Mouse (Mus musculus): ENCODE results near the gene Ushbp1. TPM values are rescaled to one million over a fixed set of nuclear protein-coding genes. Genes with fewer than 3 reads are reported as not detected.
"Not testable (repeated sequence)": the region's sequence is repeated elsewhere in the genome, so short reads cannot be mapped to it uniquely, and the experiment has no call there.

Ushbp1 gene
- 20.6 and 24.4 TPM in 2 replicates for polyA plus RNA-seq (2015; fragmentation: Nextera tagmentation; extraction: Ambion mirVana)

- H3K9ac ChIP-seq (ENCODE audit: low read length) = peak within 1 kb of the TSS; percentile 47
- H3K4me2 ChIP-seq (ENCODE audit: low read depth, low read length) = peak within 1 kb of the TSS; percentile 77
- H3K36me3 ChIP-seq (ENCODE audit: control insufficient read depth, insufficient read depth) = peaks cover 10% of the 10 kb centered on the region
- H3K4me1 ChIP-seq (ENCODE audit: control insufficient read depth, insufficient read depth, low read length) = peaks cover 9% of the 10 kb centered on the region
- H3K4me3 ChIP-seq (ENCODE audit: low read length) = peak within 1 kb of the TSS; percentile 73
- no peaks in the 10 kb centered on the region for H3K27me3 ChIP-seq (ENCODE audit: control insufficient read depth, insufficient read depth, low read length)
- 70% methylated on average over 9 of the region's 9 CpGs for WGBS
- peak within 1 kb of the TSS; percentile 87 for H3K27ac ChIP-seq (ENCODE audit: low read length)
- ATAC-seq (replicated peaks; ENCODE audit: extremely low read depth, insufficient read depth, low FRiP score) = no peak
- H3K9me3 ChIP-seq (replicated peaks; ENCODE audit: control insufficient read depth, low read length) = no peaks in the 10 kb centered on the region
Observed at GRCm38 (mm10) chr8:71395629-71396028, at the start of gene Ushbp1. Ushbp1 (minus strand) TSS chr8:71395802.

- no peak for ATAC-seq (replicated peaks; ENCODE audit: extremely low read depth, insufficient read depth, low FRiP score)
- H3K4me3 ChIP-seq (ENCODE audit: low read length) = no peak overlapping the region
- no peaks in the 10 kb centered on the region for H3K4me1 ChIP-seq (ENCODE audit: control insufficient read depth, insufficient read depth, low read length)
- 66% methylated on average over 7 of the region's 7 CpGs for WGBS
- no peaks in the 10 kb centered on the region for H3K36me3 ChIP-seq (ENCODE audit: control insufficient read depth, insufficient read depth)
- H3K4me2 ChIP-seq (ENCODE audit: low read depth, low read length) = no peak overlapping the region
- H3K9ac ChIP-seq (ENCODE audit: low read length) = no peak overlapping the region
- H3K27me3 ChIP-seq (ENCODE audit: control insufficient read depth, insufficient read depth, low read length) = peaks cover 6% of the 10 kb centered on the region
- H3K9me3 ChIP-seq (replicated peaks; ENCODE audit: control insufficient read depth, low read length) = no peaks in the 10 kb centered on the region
- H3K27ac ChIP-seq (ENCODE audit: low read length) = no peak overlapping the region
Observed at GRCm38 (mm10) chr8:71445096-71445495, 49.5 kb upstream of the Ushbp1 start.

- ATAC-seq (replicated peaks; ENCODE audit: extremely low read depth, insufficient read depth, low FRiP score) = no peak
- peaks cover 6% of the 10 kb centered on the region for H3K27me3 ChIP-seq (ENCODE audit: control insufficient read depth, insufficient read depth, low read length)
- WGBS = under 1% methylated on average over 7 of the region's 7 CpGs
- H3K4me2 ChIP-seq (ENCODE audit: low read depth, low read length) = no peak overlapping the region
- no peaks in the 10 kb centered on the region for H3K36me3 ChIP-seq (ENCODE audit: control insufficient read depth, insufficient read depth)
- no peaks in the 10 kb centered on the region for H3K4me1 ChIP-seq (ENCODE audit: control insufficient read depth, insufficient read depth, low read length)
- H3K4me3 ChIP-seq (ENCODE audit: low read length) = no peak overlapping the region
- no peaks in the 10 kb centered on the region for H3K9me3 ChIP-seq (replicated peaks; ENCODE audit: control insufficient read depth, low read length)
- H3K9ac ChIP-seq (ENCODE audit: low read length) = no peak overlapping the region
- H3K27ac ChIP-seq (ENCODE audit: low read length) = no peak overlapping the region
Observed at GRCm38 (mm10) chr8:71441404-71441803, 45.8 kb upstream of the Ushbp1 start.

- Histone ChIP-seq H3K36me3 (ENCODE audit: control insufficient read depth, insufficient read depth) (no peaks in the 10 kb centered on the region), H3K27me3 (ENCODE audit: control insufficient read depth, insufficient read depth, low read length) (peaks cover 2% of the 10 kb centered on the region; the same call in 1 of the 2 replicates), H3K4me1 (ENCODE audit: control insufficient read depth, insufficient read depth, low read length) (no peaks in the 10 kb centered on the region), H3K4me3 (ENCODE audit: low read length) (no peak overlapping the region), H3K9me3 (replicated peaks; ENCODE audit: control insufficient read depth, low read length) (no peaks in the 10 kb centered on the region), H3K27ac (ENCODE audit: low read length) (no peak overlapping the region), H3K4me2 (ENCODE audit: low read depth, low read length) (no peak overlapping the region), H3K9ac (ENCODE audit: low read length) (no peak overlapping the region)
- 52% methylated on average over 3 of the region's 3 CpGs for WGBS
- ATAC-seq (replicated peaks; ENCODE audit: extremely low read depth, insufficient read depth, low FRiP score) = no peak
Observed at GRCm38 (mm10) chr8:71437041-71437440, 41.4 kb upstream of the Ushbp1 start.

- not testable (repeated sequence) for H3K27ac ChIP-seq (ENCODE audit: low read length); H3K4me1 ChIP-seq (ENCODE audit: control insufficient read depth, insufficient read depth, low read length); H3K9ac ChIP-seq (ENCODE audit: low read length); H3K4me3 ChIP-seq (ENCODE audit: low read length); H3K9me3 ChIP-seq (replicated peaks; ENCODE audit: control insufficient read depth, low read length); H3K36me3 ChIP-seq (ENCODE audit: control insufficient read depth, insufficient read depth); H3K27me3 ChIP-seq (ENCODE audit: control insufficient read depth, insufficient read depth, low read length); ATAC-seq (replicated peaks; ENCODE audit: extremely low read depth, insufficient read depth, low FRiP score); H3K4me2 ChIP-seq (ENCODE audit: low read depth, low read length)
- WGBS = 52% methylated on average over 1 of the region's 1 CpGs
Observed at GRCm38 (mm10) chr8:71432935-71433334, 37.3 kb upstream of the Ushbp1 start.

GRCm38 (mm10) chr8:71422121-71422520, 26.5 kb upstream of the Ushbp1 start:
- Histone ChIP-seq H3K4me3 (ENCODE audit: low read length) (no peak overlapping the region), H3K27ac (ENCODE audit: low read length) (no peak overlapping the region), H3K4me1 (ENCODE audit: control insufficient read depth, insufficient read depth, low read length) (no peaks in the 10 kb centered on the region), H3K36me3 (ENCODE audit: control insufficient read depth, insufficient read depth) (no peaks in the 10 kb centered on the region), H3K9me3 (replicated peaks; ENCODE audit: control insufficient read depth, low read length) (peaks cover 7% of the 10 kb centered on the region), H3K4me2 (ENCODE audit: low read depth, low read length) (no peak overlapping the region), H3K27me3 (ENCODE audit: control insufficient read depth, insufficient read depth, low read length) (no peaks in the 10 kb centered on the region), H3K9ac (ENCODE audit: low read length) (no peak overlapping the region)
- no peak for ATAC-seq (replicated peaks; ENCODE audit: extremely low read depth, insufficient read depth, low FRiP score)

- Histone ChIP-seq H3K9ac (ENCODE audit: low read length) (no peak overlapping the region), H3K4me2 (ENCODE audit: low read depth, low read length) (no peak overlapping the region), H3K9me3 (replicated peaks; ENCODE audit: control insufficient read depth, low read length) (no peaks in the 10 kb centered on the region), H3K4me3 (ENCODE audit: low read length) (no peak overlapping the region), H3K36me3 (ENCODE audit: control insufficient read depth, insufficient read depth) (peaks cover 15% of the 10 kb centered on the region), H3K27me3 (ENCODE audit: control insufficient read depth, insufficient read depth, low read length) (no peaks in the 10 kb centered on the region), H3K4me1 (ENCODE audit: control insufficient read depth, insufficient read depth, low read length) (peaks cover 5% of the 10 kb centered on the region), H3K27ac (ENCODE audit: low read length) (no peak overlapping the region)
- ATAC-seq (replicated peaks; ENCODE audit: extremely low read depth, insufficient read depth, low FRiP score) = no peak
- WGBS = 45% methylated on average over 11 of the region's 11 CpGs
Observed at GRCm38 (mm10) chr8:71411535-71412273, 16.1 kb upstream of the Ushbp1 start.

GRCm38 (mm10) chr8:71408231-71408630, 12.6 kb upstream of the Ushbp1 start:
- H3K36me3 ChIP-seq (ENCODE audit: control insufficient read depth, insufficient read depth) = peaks cover 15% of the 10 kb centered on the region
- H3K27me3 ChIP-seq (ENCODE audit: control insufficient read depth, insufficient read depth, low read length) = no peaks in the 10 kb centered on the region
- H3K9me3 ChIP-seq (replicated peaks; ENCODE audit: control insufficient read depth, low read length) = no peaks in the 10 kb centered on the region
- H3K4me1 ChIP-seq (ENCODE audit: control insufficient read depth, insufficient read depth, low read length) = peaks cover 17% of the 10 kb centered on the region
- WGBS = 96% methylated on average over 4 of the region's 4 CpGs
- H3K9ac ChIP-seq (ENCODE audit: low read length) = no peak overlapping the region
- H3K27ac ChIP-seq (ENCODE audit: low read length) = no peak overlapping the region
- no peak overlapping the region for H3K4me3 ChIP-seq (ENCODE audit: low read length)
- H3K4me2 ChIP-seq (ENCODE audit: low read depth, low read length) = no peak overlapping the region
- no peak for ATAC-seq (replicated peaks; ENCODE audit: extremely low read depth, insufficient read depth, low FRiP score)

GRCm38 (mm10) chr8:71407441-71407840, 11.8 kb upstream of the Ushbp1 start:
- no peak overlapping the region for H3K9ac ChIP-seq (ENCODE audit: low read length)
- H3K4me1 ChIP-seq (ENCODE audit: control insufficient read depth, insufficient read depth, low read length) = peaks cover 17% of the 10 kb centered on the region
- H3K36me3 ChIP-seq (ENCODE audit: control insufficient read depth, insufficient read depth) = peaks cover 15% of the 10 kb centered on the region
- no peak for ATAC-seq (replicated peaks; ENCODE audit: extremely low read depth, insufficient read depth, low FRiP score)
- no peak overlapping the region for H3K4me3 ChIP-seq (ENCODE audit: low read length)
- H3K27me3 ChIP-seq (ENCODE audit: control insufficient read depth, insufficient read depth, low read length) = no peaks in the 10 kb centered on the region
- H3K9me3 ChIP-seq (replicated peaks; ENCODE audit: control insufficient read depth, low read length) = no peaks in the 10 kb centered on the region
- WGBS = 82% methylated on average over 14 of the region's 14 CpGs
- H3K4me2 ChIP-seq (ENCODE audit: low read depth, low read length) = peak overlapping the region; percentile 96
- H3K27ac ChIP-seq (ENCODE audit: low read length) = no peak overlapping the region
